Mouse (Mus musculus) forebrain, embryonic 15.5 days (tissue): ENCODE data around the gene Cyba. TPM values are rescaled to one million over a fixed set of nuclear protein-coding genes. Genes with fewer than 3 reads are reported as not detected.

ENCODE experiments used
- ATAC-seq: fragments of 200-750 bp; cut with Nextera tagmentation; replicated peaks from 2 replicates; pipeline ENCODE4 v1.8.0; 2017; ENCODE audit warnings: mild to moderate bottlenecking, moderate TSS enrichment, moderate library complexity
- H3K27ac ChIP-seq: fragments of 300-500 bp; sonication (generic); replicated peaks from 2 replicates; pipeline ENCODE4 v1.5.1; 2015; ENCODE audit warnings: mild to moderate bottlenecking, inconsistent platforms
- H3K27me3 ChIP-seq: fragments of 300-500 bp; sonication (generic); 2 replicates; pipeline ENCODE4 v1.6.1; 2015; ENCODE audit warnings: inconsistent platforms
- H3K36me3 ChIP-seq: fragments of 300-500 bp; sonication (generic); 2 replicates; pipeline ENCODE4 v1.6.1; 2015; ENCODE audit warnings: mild to moderate bottlenecking, inconsistent platforms
- H3K4me1 ChIP-seq: fragments of 300-500 bp; sonication (generic); 2 replicates; pipeline ENCODE4 v1.6.1; 2015; ENCODE audit warnings: inconsistent platforms
- H3K4me2 ChIP-seq: fragments of 300-500 bp; sonication (generic); replicated peaks from 2 replicates; pipeline ENCODE4 v1.6.1; 2015; ENCODE audit warnings: mild to moderate bottlenecking, inconsistent platforms
- H3K4me3 ChIP-seq: fragments of 300-500 bp; sonication (generic); 2 replicates; pipeline ENCODE4 v1.5.1; 2015; ENCODE audit warnings: mild to moderate bottlenecking, inconsistent platforms
- H3K9ac ChIP-seq: fragments of 300-500 bp; sonication (generic); replicated peaks from 2 replicates; pipeline ENCODE4 v1.6.1; 2015; ENCODE audit warnings: mild to moderate bottlenecking, inconsistent platforms
- H3K9me3 ChIP-seq: fragments of 300-500 bp; sonication (generic); 2 replicates; pipeline ENCODE4 v1.6.1; 2016; ENCODE audit warnings: inconsistent platforms
- WGBS: fragments of 180-500 bp; shearing (Covaris S2); methylation state at CpG from one replicate; pipeline ENCODE4 v1.1.7; 2015; ENCODE audit warnings: mixed read lengths; 5-methylcytosine and 5-hydroxymethylcytosine counted together
- polyA plus RNA-seq: library from polyadenylated mRNA; unstranded; fragments of >200 nt; fragmentation: Nextera tagmentation; extraction: Ambion mirVana; gene quantifications from 2 replicates; pipeline ENCODE4 v1.2.1, GENCODE M21; 2015

The Cyba gene
- polyA plus RNA-seq, 1 experiment from 2014 or later: 30.1 TPM

- Histone ChIP-seq H3K4me3 (no peak overlapping the region), H3K9ac (no peak overlapping the region), H3K9me3 (no peaks in the 10 kb centered on the region), H3K36me3 (peaks cover 14% of the 10 kb centered on the region), H3K4me2 (no peak overlapping the region), H3K4me1 (peaks cover 11% of the 10 kb centered on the region), H3K27me3 (no peaks in the 10 kb centered on the region), H3K27ac (no peak overlapping the region)
- WGBS: 85% methylated on average over 3 of the region's 3 CpGs
- no peak for ATAC-seq
Observed at GRCm38 (mm10) chr8:122430646-122431045, 2.1 kb downstream of the Cyba start.

GRCm38 (mm10) chr8:122430058-122430636 lies 2.6 kb downstream of the Cyba start:
- no peak for ATAC-seq
- 86% methylated on average over 10 of the region's 10 CpGs for WGBS
- H3K9me3 ChIP-seq: no peaks in the 10 kb centered on the region
- H3K4me1 ChIP-seq: peaks cover 11% of the 10 kb centered on the region
- H3K36me3 ChIP-seq: peaks cover 9% of the 10 kb centered on the region
- H3K4me2 ChIP-seq: no peak overlapping the region
- H3K9ac ChIP-seq: no peak overlapping the region
- H3K27ac ChIP-seq: no peak overlapping the region
- no peaks in the 10 kb centered on the region for H3K27me3 ChIP-seq
- H3K4me3 ChIP-seq: no peak overlapping the region

GRCm38 (mm10) chr8:122428163-122428562 lies 4.6 kb downstream of the Cyba start:
- H3K4me3 ChIP-seq: no peak overlapping the region
- H3K36me3 ChIP-seq: no peaks in the 10 kb centered on the region
- H3K9ac ChIP-seq: no peak overlapping the region
- H3K4me1 ChIP-seq: peaks cover 11% of the 10 kb centered on the region
- 91% methylated on average over 9 of the region's 9 CpGs for WGBS
- no peak for ATAC-seq
- no peaks in the 10 kb centered on the region for H3K27me3 ChIP-seq
- no peak overlapping the region for H3K27ac ChIP-seq
- H3K4me2 ChIP-seq: no peak overlapping the region
- no peaks in the 10 kb centered on the region for H3K9me3 ChIP-seq

- Histone ChIP-seq H3K27ac (no peak overlapping the region), H3K4me2 (no peak overlapping the region), H3K36me3 (no peaks in the 10 kb centered on the region), H3K27me3 (no peaks in the 10 kb centered on the region), H3K4me1 (peaks cover 6% of the 10 kb centered on the region), H3K9ac (no peak overlapping the region), H3K9me3 (no peaks in the 10 kb centered on the region), H3K4me3 (no peak overlapping the region)
- ATAC-seq: no peak
- WGBS: 89% methylated on average over 7 of the region's 7 CpGs
Observed at GRCm38 (mm10) chr8:122427607-122428006, 5.1 kb downstream of the Cyba start.

GRCm38 (mm10) chr8:122426145-122426544 lies 6.6 kb downstream of the Cyba start:
- H3K9ac ChIP-seq: no peak overlapping the region
- no peaks in the 10 kb centered on the region for H3K9me3 ChIP-seq
- H3K4me2 ChIP-seq: no peak overlapping the region
- no peaks in the 10 kb centered on the region for H3K36me3 ChIP-seq
- 83% methylated on average over 9 of the region's 9 CpGs for WGBS
- no peak overlapping the region for H3K4me3 ChIP-seq
- H3K27ac ChIP-seq: no peak overlapping the region
- H3K27me3 ChIP-seq: no peaks in the 10 kb centered on the region
- H3K4me1 ChIP-seq: no peaks in the 10 kb centered on the region
- no peak for ATAC-seq

GRCm38 (mm10) chr8:122423659-122424058 lies 9.1 kb downstream of the Cyba start:
- Histone ChIP-seq H3K27me3 (no peaks in the 10 kb centered on the region), H3K4me1 (no peaks in the 10 kb centered on the region), H3K4me3 (no peak overlapping the region), H3K9ac (no peak overlapping the region), H3K9me3 (no peaks in the 10 kb centered on the region), H3K36me3 (no peaks in the 10 kb centered on the region), H3K4me2 (no peak overlapping the region), H3K27ac (no peak overlapping the region)
- no peak for ATAC-seq
- 46% methylated on average over 5 of the region's 5 CpGs for WGBS

- no peak overlapping the region for H3K4me2 ChIP-seq
- no peaks in the 10 kb centered on the region for H3K27me3 ChIP-seq
- H3K9ac ChIP-seq: no peak overlapping the region
- H3K4me3 ChIP-seq: no peak overlapping the region
- H3K9me3 ChIP-seq: no peaks in the 10 kb centered on the region
- H3K27ac ChIP-seq: no peak overlapping the region
- WGBS: 88% methylated on average over 24 of the region's 24 CpGs
- 0 out of 2 replicates have a peak, but pooled peaks cover 3% of the 10 kb centered on the region for H3K36me3 ChIP-seq
- no peaks in the 10 kb centered on the region for H3K4me1 ChIP-seq
- no peak for ATAC-seq
Observed at GRCm38 (mm10) chr8:122423217-122423616, 9.5 kb downstream of the Cyba start.

- ATAC-seq: no peak
- H3K4me2 ChIP-seq: no peak within 1 kb of the TSS
- H3K4me1 ChIP-seq: no peaks in the 10 kb centered on the region
- H3K9me3 ChIP-seq: no peaks in the 10 kb centered on the region
- no peak within 1 kb of the TSS for H3K9ac ChIP-seq
- H3K27me3 ChIP-seq: no peaks in the 10 kb centered on the region
- H3K4me3 ChIP-seq: no peak within 1 kb of the TSS
- peaks cover 13% of the 10 kb centered on the region for H3K36me3 ChIP-seq
- no peak within 1 kb of the TSS for H3K27ac ChIP-seq
- WGBS: 83% methylated on average over 14 of the region's 14 CpGs
Observed at GRCm38 (mm10) chr8:122421376-122422070, 11.2 kb downstream of the Cyba start, which contains the start of gene Il17c. Gene Il17c, plus strand, starts transcription at chr8:122422020.

- Histone ChIP-seq H3K9me3 (no peaks in the 10 kb centered on the region), H3K4me1 (no peaks in the 10 kb centered on the region), H3K9ac (no peak overlapping the region), H3K27ac (no peak overlapping the region), H3K4me3 (no peak overlapping the region), H3K36me3 (peaks cover 28% of the 10 kb centered on the region), H3K4me2 (no peak overlapping the region), H3K27me3 (no peaks in the 10 kb centered on the region)
- ATAC-seq: no peak
- 60% methylated on average over 9 of the region's 9 CpGs for WGBS
Observed at GRCm38 (mm10) chr8:122419881-122420555, 12.7 kb downstream of the Cyba start.

GRCm38 (mm10) chr8:122415554-122415953 lies 17.2 kb downstream of the Cyba start:
- H3K36me3 ChIP-seq: peaks cover 71% of the 10 kb centered on the region
- no peaks in the 10 kb centered on the region for H3K27me3 ChIP-seq
- no peak overlapping the region for H3K9ac ChIP-seq
- no peak for ATAC-seq
- H3K4me3 ChIP-seq: no peak overlapping the region
- no peak overlapping the region for H3K4me2 ChIP-seq
- no peak overlapping the region for H3K27ac ChIP-seq
- no peaks in the 10 kb centered on the region for H3K9me3 ChIP-seq
- 92% methylated on average over 6 of the region's 6 CpGs for WGBS
- no peaks in the 10 kb centered on the region for H3K4me1 ChIP-seq

- Histone ChIP-seq H3K36me3 (peaks cover 83% of the 10 kb centered on the region), H3K4me2 (no peak overlapping the region), H3K4me1 (no peaks in the 10 kb centered on the region), H3K27ac (no peak overlapping the region), H3K27me3 (no peaks in the 10 kb centered on the region), H3K9me3 (no peaks in the 10 kb centered on the region), H3K4me3 (no peak overlapping the region), H3K9ac (no peak overlapping the region)
- WGBS: 91% methylated on average over 9 of the region's 9 CpGs
- no peak for ATAC-seq
Observed at GRCm38 (mm10) chr8:122414311-122414710, 18.4 kb downstream of the Cyba start.

- no peak overlapping the region for H3K9ac ChIP-seq
Observed at GRCm38 (mm10) chr8:122407678-122408077, 25.1 kb downstream of the Cyba start.

More at GRCm38 (mm10) chr8:122407678-122408077, 25.1 kb downstream of the Cyba start:
- H3K4me3 ChIP-seq: no peak overlapping the region
- H3K4me1 ChIP-seq: no peaks in the 10 kb centered on the region
- no peak overlapping the region for H3K4me2 ChIP-seq
- 92% methylated on average over 7 of the region's 7 CpGs for WGBS
- no peak for ATAC-seq
- H3K36me3 ChIP-seq: peaks cover 96% of the 10 kb centered on the region
- H3K9me3 ChIP-seq: no peaks in the 10 kb centered on the region
- no peak overlapping the region for H3K27ac ChIP-seq
- no peaks in the 10 kb centered on the region for H3K27me3 ChIP-seq
